Mouse (Mus musculus): ENCODE measurements around the gene Aunip.
A peak's percentile ranks its signal among the peaks of the same experiment; 100 is the strongest.

Gene Aunip

GRCm38 (mm10) chr4:134553631-134554030 lies 42.8 kb downstream of the Aunip start:
- no peak for DNase-seq (ENCODE audit: extremely low spot score)

- DNase-seq (ENCODE audit: extremely low spot score) = no peak
Measured at GRCm38 (mm10) chr4:134555956-134556580, 45.3 kb downstream of the Aunip start.

GRCm38 (mm10) chr4:134557626-134558249 lies 46.9 kb downstream of the Aunip start:
- peak; percentile 53 for DNase-seq (ENCODE audit: extremely low spot score)

- DNase-seq (ENCODE audit: extremely low spot score) = no peak
Measured at GRCm38 (mm10) chr4:134558570-134559113, 47.8 kb downstream of the Aunip start.

GRCm38 (mm10) chr4:134559154-134559553 lies 48.4 kb downstream of the Aunip start:
- DNase-seq (ENCODE audit: extremely low spot score) = no peak

GRCm38 (mm10) chr4:134560699-134561098 lies 49.9 kb downstream of the Aunip start:
- no peak for DNase-seq (ENCODE audit: extremely low spot score)

GRCm38 (mm10) chr4:134562014-134562413 lies 51.2 kb downstream of the Aunip start:
- DNase-seq (ENCODE audit: extremely low spot score) = no peak

- no peak for DNase-seq (ENCODE audit: extremely low spot score)
Measured at GRCm38 (mm10) chr4:134563624-134564023, 52.8 kb downstream of the Aunip start.

- no peak for DNase-seq (ENCODE audit: extremely low spot score)
Measured at GRCm38 (mm10) chr4:134564093-134564492, 53.3 kb downstream of the Aunip start.

- no peak for DNase-seq (ENCODE audit: extremely low spot score)
Measured at GRCm38 (mm10) chr4:134567377-134568226, 56.8 kb downstream of the Aunip start.

- no peak for DNase-seq (ENCODE audit: extremely low spot score)
Measured at GRCm38 (mm10) chr4:134569205-134569604, 58.4 kb downstream of the Aunip start.

GRCm38 (mm10) chr4:134569831-134570230 lies 59.0 kb downstream of the Aunip start:
- DNase-seq (ENCODE audit: extremely low spot score) = no peak

- DNase-seq (ENCODE audit: extremely low spot score) = no peak
Measured at GRCm38 (mm10) chr4:134570704-134571451, 60.1 kb downstream of the Aunip start.

- no peak for DNase-seq (ENCODE audit: extremely low spot score)
Measured at GRCm38 (mm10) chr4:134572449-134573300, 61.9 kb downstream of the Aunip start.
